Mouse (Mus musculus) MEL (cell line): ENCODE results near the gene Nfia. TPM values are rescaled to one million over a fixed set of nuclear protein-coding genes. Genes with fewer than 3 reads are reported as not detected.

Experiments
- DNase-seq: peaks from one replicate; pipeline ENCODE4 v3.0.0; 2011; ENCODE audit warnings: low read depth, low spot score
- H3K27ac ChIP-seq: 2 replicates; pipeline ENCODE4 v1.5.1; 2012; ENCODE audit warnings: low read depth, mild to moderate bottlenecking, control low read depth, low read length, moderate library complexity; ENCODE audit not compliant: control insufficient read depth
- H3K27me3 ChIP-seq, 2 experiments: fragments of 150-350 bp in 1 of 2; sonication (generic) in 1 of 2; 2 replicates each; pipeline ENCODE4 v1.6.1; 2012; ENCODE audit warnings: low read length in 2 of 2, mild to moderate bottlenecking in 2 of 2, improper control_type of control experiment in 1 of 2, moderate library complexity in 1 of 2; ENCODE audit not compliant: insufficient read depth in 2 of 2, control insufficient read depth in 1 of 2
- H3K36me3 ChIP-seq, 2 experiments: 2 replicates each; pipeline ENCODE4 v1.6.1; 2012 to 2014; ENCODE audit warnings: low read length in 2 of 2, improper control_type of control experiment in 1 of 2, inconsistent platforms in 1 of 2, mild to moderate bottlenecking in 1 of 2; ENCODE audit not compliant: insufficient read depth in 2 of 2, control insufficient read depth in 1 of 2
- H3K4me1 ChIP-seq, 2 experiments: fragments of 150-350 bp in 1 of 2; sonication (generic) in 1 of 2; 2 replicates each; pipeline ENCODE4 v1.6.1; 2012; ENCODE audit warnings: low read length in 2 of 2, improper control_type of control experiment in 1 of 2, mild to moderate bottlenecking in 1 of 2; ENCODE audit not compliant: insufficient read depth in 2 of 2, control insufficient read depth in 1 of 2
- H3K4me3 ChIP-seq, 2 experiments: fragments of 150-350 bp in 1 of 2; sonication (generic) in 1 of 2; 2 replicates each; pipeline ENCODE4 v1.5.1; 2012; ENCODE audit warnings: low read depth in 2 of 2, low read length in 2 of 2, mild to moderate bottlenecking in 2 of 2, moderate library complexity in 2 of 2, control low read depth in 1 of 2, improper control_type of control experiment in 1 of 2; ENCODE audit not compliant: control insufficient read depth in 1 of 2, insufficient read depth in 1 of 2
- H3K79me2 ChIP-seq: 2 replicates; pipeline ENCODE4 v1.6.1; 2012; ENCODE audit warnings: mild to moderate bottlenecking, low read length, moderate library complexity; ENCODE audit not compliant: control insufficient read depth, poor library complexity, insufficient read depth
- H3K9ac ChIP-seq: 2 replicates; pipeline ENCODE4 v1.6.1; 2012; ENCODE audit warnings: low read depth, mild to moderate bottlenecking, control low read depth, low read length, moderate library complexity; ENCODE audit not compliant: control insufficient read depth, poor library complexity, severe bottlenecking
- H3K9me3 ChIP-seq: fragments of 150-350 bp; sonication (generic); replicated peaks from 2 replicates; pipeline ENCODE4 v1.6.1; 2012; ENCODE audit warnings: mild to moderate bottlenecking, low read length, improper control_type of control experiment, moderate library complexity; ENCODE audit not compliant: insufficient read depth
- CHD2 ChIP-seq: IDR thresholded peaks from 2 replicates; pipeline ENCODE4 v1.6.1; 2011; ENCODE audit warnings: low read length, improper control_type of control experiment
- CTCF ChIP-seq, 3 experiments: IDR thresholded peaks in 2 of 3; conservative IDR thresholded peaks in 1 of 3; 2 replicates each; pipeline ENCODE4 v1.5.1; 2011 to 2012; ENCODE audit warnings: low read length in 3 of 3, low read depth in 2 of 3, mild to moderate bottlenecking in 2 of 3, improper control_type of control experiment in 1 of 3, inconsistent platforms in 1 of 3, mixed read lengths in 1 of 3, moderate library complexity in 1 of 3; ENCODE audit not compliant: control insufficient read depth in 1 of 3, insufficient read depth in 1 of 3, poor library complexity in 1 of 3, severe bottlenecking in 1 of 3
- GATA1 ChIP-seq: IDR thresholded peaks from 2 replicates; pipeline ENCODE4 v1.6.1; 2011; ENCODE audit warnings: low read depth, low read length, improper control_type of control experiment
- KAT2A ChIP-seq: conservative IDR thresholded peaks from 2 replicates; pipeline ENCODE4 v1.6.1; 2012; ENCODE audit warnings: low read depth, low read length, improper control_type of control experiment, inconsistent platforms
- POLR2AphosphoS5 ChIP-seq: IDR thresholded peaks from 2 replicates; pipeline ENCODE4 v1.6.1; 2012; ENCODE audit warnings: low read depth, borderline replicate concordance, mild to moderate bottlenecking, inconsistent platforms, low read length, moderate library complexity, mixed read lengths
- RAD21 ChIP-seq: IDR thresholded peaks from 2 replicates; pipeline ENCODE4 v1.6.1; 2011; ENCODE audit warnings: mild to moderate bottlenecking, low read depth, low read length, improper control_type of control experiment
- SIN3A ChIP-seq: IDR thresholded peaks from 2 replicates; pipeline ENCODE4 v1.6.1; 2012; ENCODE audit warnings: low read length, improper control_type of control experiment, inconsistent platforms
- ZC3H11A ChIP-seq: IDR thresholded peaks from 2 replicates; pipeline ENCODE4 v1.6.1; 2012; ENCODE audit warnings: low read depth, mild to moderate bottlenecking, inconsistent platforms, low read length, improper control_type of control experiment
- polyA plus RNA-seq, 2 experiments: library from polyadenylated mRNA; stranded (reverse) in 1 of 2; unstranded in 1 of 2; fragments of >175 nt in 1 of 2; fragments of >200 nt in 1 of 2; gene quantifications; 2 replicates each; pipeline versions ENCODE4 v1.2.1 to v1.2.4; 2012; ENCODE audit warnings: low replicate concordance in 2 of 2, low read depth in 1 of 2; ENCODE audit not compliant: insufficient read length in 2 of 2, insufficient read depth in 1 of 2, missing spikeins in 1 of 2
- total RNA-seq: library from RNA; depleted of rRNA; stranded (reverse); fragments of 300-350 nt; gene quantifications from 2 replicates; pipeline ENCODE4 v1.2.3, GENCODE M21; 2012; rRNA removed

Gene Nfia
- total and polyA plus RNA-seq, 3 experiments, result 10.2 to 20.5 (median 13.4) TPM

- H3K27ac ChIP-seq, result no peak overlapping the region
- H3K9ac ChIP-seq, result no peak overlapping the region
- H3K27me3 ChIP-seq, result peaks cover 0 to 2% of the 10 kb centered on the region in 2 experiments; a peak in 2 of 4 replicates
- H3K4me1 ChIP-seq, result no peaks in the 10 kb centered on the region
- H3K79me2 ChIP-seq, result no peaks in the 10 kb centered on the region
- no peaks in the 10 kb centered on the region for H3K9me3 ChIP-seq
- H3K36me3 ChIP-seq, result no peaks in the 10 kb centered on the region
- no peak overlapping the region for H3K4me3 ChIP-seq
- no peak for DNase-seq
- no peak for TF ChIP-seq RAD21
- TF ChIP-seq ZC3H11A, result no peak
- no peak for TF ChIP-seq CHD2
- no peak for TF ChIP-seq GATA1
- no peak for TF ChIP-seq CTCF (IDR thresholded peaks at IDR 0.05 in 2 of 3, conservative IDR thresholded peaks at IDR 0.05 in 1 of 3; ENCODE audit: control insufficient read depth in 1 of 3, insufficient read depth in 1 of 3, low read depth in 2 of 3, low read length in 3 of 3, poor library complexity in 1 of 3, severe bottlenecking in 1 of 3)
Measured at GRCm38 (mm10) chr4:98157921-98158320, 385.4 kb downstream of the Nfia start.

DNA sequence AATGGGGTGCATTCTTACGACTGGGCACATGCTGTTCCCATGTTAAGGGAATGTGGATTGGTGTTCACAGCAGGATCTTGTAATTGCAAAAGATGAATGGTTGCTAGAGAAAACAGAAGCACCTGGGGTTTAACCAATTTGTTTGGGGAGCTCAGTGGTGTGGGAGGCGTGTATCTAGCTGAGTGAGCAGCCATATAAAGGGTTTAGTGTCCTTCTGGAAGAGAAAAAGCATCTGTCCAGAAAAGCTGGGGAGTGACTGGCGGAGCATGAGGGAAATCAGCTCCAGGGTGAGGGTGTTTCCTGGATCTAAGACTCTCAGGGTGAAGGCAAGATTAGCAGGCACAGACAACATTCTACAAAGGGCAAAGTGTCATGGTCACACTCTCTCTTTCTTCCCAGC lies 393.8 kb downstream of the Nfia start:
- Histone ChIP-seq H3K9me3 (no peaks in the 10 kb centered on the region), H3K27ac (no peak overlapping the region), H3K27me3 (no peaks in the 10 kb centered on the region), H3K4me1 (0 out of 4 replicates have a peak, but pooled peaks cover 0 to 1% of the 10 kb centered on the region in 2 experiments), H3K79me2 (no peaks in the 10 kb centered on the region), H3K9ac (no peak overlapping the region), H3K4me3 (no peak overlapping the region), H3K36me3 (no peaks in the 10 kb centered on the region)
- DNase-seq, result no peak
- TF ChIP-seq KAT2A, result no peak
- no peak for TF ChIP-seq POLR2AphosphoS5
- no peak for TF ChIP-seq CTCF (IDR thresholded peaks at IDR 0.05 in 2 of 3, conservative IDR thresholded peaks at IDR 0.05 in 1 of 3; ENCODE audit: control insufficient read depth in 1 of 3, insufficient read depth in 1 of 3, low read depth in 2 of 3, low read length in 3 of 3, poor library complexity in 1 of 3, severe bottlenecking in 1 of 3)
- no peak for TF ChIP-seq SIN3A

Other genes starting within 250 kb of the Nfia start
- not detected in 2 replicates for gene E130114P18Rik, start 5.3 kb downstream of the Nfia start, total RNA-seq
- gene E130114P18Rik, start 5.3 kb downstream of the Nfia start, polyA plus RNA-seq, result not detected